Mouse (Mus musculus): ENCODE data around the gene Birc5.

GRCm38 (mm10) chr11:117829671-117830215 is 19.3 kb upstream of the Birc5 start:
- TF ChIP-seq CTCF (IDR thresholded peaks at IDR 0.05; ENCODE audit: extremely low read depth, insufficient read length, insufficient replicate concordance, low read depth, low read length) (no peak), POLR2A (IDR thresholded peaks at IDR 0.05; ENCODE audit: low read depth, low read length) (no peak)
